Mouse (Mus musculus) NIH3T3 (cell line): ENCODE measurements at regions not wholly inside any gene's neighbourhood (a gene's known extent, or its start where the extent isn't known, plus 50 kb on each side); places are given as distances from the start of the nearest gene placed in this dataset.

ENCODE experiments used
- DNase-seq: peaks from one replicate; pipeline ENCODE4 v3.0.0-alpha.2; 2012; ENCODE audit warnings: low read depth

GRCm38 (mm10) chr14:102882281-102882680, 100.2 kb downstream of the Kctd12 start:
- no peak for DNase-seq

- no peak for DNase-seq
Observed at GRCm38 (mm10) chr14:102880658-102881083, 101.8 kb downstream of the Kctd12 start.

GRCm38 (mm10) chr14:102878572-102878971, 103.9 kb downstream of the Kctd12 start:
- DNase-seq = no peak

GRCm38 (mm10) chr14:102868160-102868559, 114.3 kb downstream of the Kctd12 start:
- no peak for DNase-seq

- no peak for DNase-seq
Observed at GRCm38 (mm10) chr14:102867697-102868096, 114.7 kb downstream of the Kctd12 start.

- DNase-seq = no peak
Observed at GRCm38 (mm10) chr14:102866511-102866910, 115.9 kb downstream of the Kctd12 start.

- no peak for DNase-seq
Observed at GRCm38 (mm10) chr14:102861694-102862093, 120.7 kb downstream of the Kctd12 start.

- DNase-seq = peak; percentile 19
Observed at GRCm38 (mm10) chr14:102859361-102859871, 123.0 kb downstream of the Kctd12 start.

GRCm38 (mm10) chr14:102855264-102855840, 127.1 kb downstream of the Kctd12 start:
- no peak for DNase-seq

- no peak for DNase-seq
Observed at GRCm38 (mm10) chr14:102843700-102844099, 138.7 kb downstream of the Kctd12 start.

- no peak for DNase-seq
Observed at GRCm38 (mm10) chr14:102837602-102838001, 144.8 kb downstream of the Kctd12 start.

GRCm38 (mm10) chr14:102835118-102835769, 147.2 kb downstream of the Kctd12 start:
- no peak for DNase-seq

GRCm38 (mm10) chr14:102828442-102828841, 154.0 kb downstream of the Kctd12 start:
- DNase-seq = no peak

- no peak for DNase-seq
Observed at GRCm38 (mm10) chr14:102827756-102828384, 154.6 kb downstream of the Kctd12 start.

- no peak for DNase-seq
Observed at GRCm38 (mm10) chr14:102825525-102825924, 156.9 kb downstream of the Kctd12 start.

- DNase-seq = no peak
Observed at GRCm38 (mm10) chr14:102820663-102821062, 161.8 kb downstream of the Kctd12 start.

GRCm38 (mm10) chr14:102811678-102812081, 170.8 kb downstream of the Kctd12 start:
- DNase-seq = no peak

GRCm38 (mm10) chr14:102811022-102811421, 171.4 kb downstream of the Kctd12 start:
- DNase-seq = no peak

- no peak for DNase-seq
Observed at GRCm38 (mm10) chr14:102810121-102810921, 172.1 kb downstream of the Kctd12 start.

GRCm38 (mm10) chr14:102805936-102806923, 176.2 kb downstream of the Kctd12 start:
- DNase-seq = peak; percentile 3

- no peak for DNase-seq
Observed at GRCm38 (mm10) chr14:102795676-102796075, 186.8 kb downstream of the Kctd12 start.
